Mouse (Mus musculus) lung, postnatal 25 days (tissue): Measurements from ENCODE around the gene Gm266.

ENCODE experiments used
- DNase-seq: peaks from one replicate; pipeline ENCODE4 v3.0.0; 2022; ENCODE audit warnings: low spot score

The Gm266 gene

DNA sequence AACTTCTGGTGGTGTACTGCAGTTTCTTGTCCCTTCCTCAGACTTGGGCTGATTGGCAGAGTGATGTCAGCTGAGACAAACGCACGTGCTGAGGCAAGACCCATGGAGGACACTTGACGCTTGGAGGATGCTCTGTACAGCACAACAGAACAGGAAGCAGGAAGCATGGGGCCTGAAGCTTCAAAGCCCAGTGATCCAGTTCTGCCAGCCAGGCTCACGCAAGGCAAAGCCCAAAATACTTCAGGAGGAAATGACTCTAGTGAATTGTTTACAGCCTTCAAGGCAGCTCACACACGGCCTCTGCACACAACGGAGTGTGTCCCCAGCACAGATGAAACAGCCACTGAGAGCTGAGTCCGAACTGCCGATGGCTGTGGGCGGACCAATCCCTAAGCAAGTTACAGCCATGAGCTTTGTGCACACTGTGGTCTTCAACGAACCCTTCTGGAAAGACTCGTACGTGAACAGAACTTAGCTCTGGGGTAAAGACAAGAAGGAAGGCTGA lies 17.5 kb upstream of the Gm266 start:
- no peak for DNase-seq

DNA sequence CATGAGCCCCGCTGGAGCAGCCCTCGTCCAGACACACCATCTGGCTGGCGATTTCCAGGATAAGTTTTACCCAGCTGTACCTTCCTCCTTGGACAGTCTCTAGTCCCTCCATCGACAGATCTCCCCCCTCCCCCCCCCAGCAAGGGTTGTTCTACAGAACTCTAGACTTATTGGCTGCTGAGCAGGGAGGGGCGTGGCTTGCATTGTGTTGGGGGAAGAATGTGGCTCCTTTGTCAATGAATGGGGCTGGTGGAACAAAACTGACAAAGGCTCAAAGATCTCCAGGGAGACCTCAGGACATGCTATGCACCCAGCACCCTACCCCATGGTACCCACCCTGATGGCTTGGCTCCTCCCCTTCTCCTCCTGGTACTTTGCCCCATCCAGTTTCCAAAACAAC lies 15.1 kb upstream of the Gm266 start:
- no peak for DNase-seq

DNA sequence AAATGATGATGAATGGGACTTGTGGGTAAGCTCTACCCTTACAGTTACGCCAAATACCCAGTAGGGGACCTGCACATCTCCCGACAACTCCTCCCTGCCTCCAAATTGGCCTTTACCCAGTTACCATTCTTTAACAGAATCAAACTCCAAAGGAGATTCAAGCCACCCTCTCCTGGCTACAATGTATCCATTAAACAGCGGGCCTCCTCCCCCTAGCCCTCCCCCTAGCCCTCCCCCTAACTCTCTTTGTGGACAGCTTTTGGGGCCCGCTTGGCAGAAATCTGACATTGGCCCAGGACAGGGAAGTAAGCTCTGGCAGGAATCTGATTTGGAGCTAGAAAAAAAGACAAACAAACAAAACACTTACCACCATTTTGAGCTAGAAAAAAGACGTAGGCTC lies 14.0 kb upstream of the Gm266 start:
- DNase-seq = no peak

DNA sequence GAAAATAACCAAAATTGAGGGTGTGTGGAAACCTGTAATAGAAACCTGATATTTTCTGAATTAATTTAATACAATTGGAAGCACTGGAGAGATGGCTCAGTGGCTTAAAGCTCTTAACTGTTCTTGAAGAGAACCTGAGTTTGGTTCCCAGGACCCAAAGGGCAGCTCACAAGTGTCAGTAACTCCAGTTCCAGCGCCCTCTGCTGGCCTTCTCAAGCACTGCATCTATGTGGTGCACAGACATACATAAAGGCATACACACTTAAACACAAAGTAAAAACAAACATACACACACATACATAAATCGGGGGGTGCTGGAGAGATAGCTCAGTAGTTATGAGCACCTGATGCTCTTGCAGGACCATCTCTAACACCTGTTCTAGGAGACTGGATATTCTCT lies 11.5 kb upstream of the Gm266 start:
- no peak for DNase-seq

DNA sequence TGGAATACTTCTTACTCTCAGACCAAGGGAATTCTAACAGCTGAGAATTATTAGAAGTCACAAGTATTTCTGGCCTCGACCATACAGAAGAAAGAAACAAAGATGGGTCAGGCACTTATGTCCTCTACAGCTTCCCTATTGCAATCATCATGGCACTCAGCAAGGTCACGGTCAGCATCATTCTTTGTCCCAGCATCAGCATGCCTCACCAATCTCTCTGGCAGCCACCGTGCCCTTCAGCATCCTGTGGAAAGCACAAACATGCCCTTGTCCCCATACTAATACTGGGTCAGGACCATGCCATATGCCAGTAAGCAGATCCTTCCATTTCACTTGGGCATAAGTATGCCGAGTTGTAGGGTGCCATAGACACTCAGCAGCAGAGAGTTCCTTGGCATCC lies 9.3 kb upstream of the Gm266 start:
- no peak for DNase-seq

DNA sequence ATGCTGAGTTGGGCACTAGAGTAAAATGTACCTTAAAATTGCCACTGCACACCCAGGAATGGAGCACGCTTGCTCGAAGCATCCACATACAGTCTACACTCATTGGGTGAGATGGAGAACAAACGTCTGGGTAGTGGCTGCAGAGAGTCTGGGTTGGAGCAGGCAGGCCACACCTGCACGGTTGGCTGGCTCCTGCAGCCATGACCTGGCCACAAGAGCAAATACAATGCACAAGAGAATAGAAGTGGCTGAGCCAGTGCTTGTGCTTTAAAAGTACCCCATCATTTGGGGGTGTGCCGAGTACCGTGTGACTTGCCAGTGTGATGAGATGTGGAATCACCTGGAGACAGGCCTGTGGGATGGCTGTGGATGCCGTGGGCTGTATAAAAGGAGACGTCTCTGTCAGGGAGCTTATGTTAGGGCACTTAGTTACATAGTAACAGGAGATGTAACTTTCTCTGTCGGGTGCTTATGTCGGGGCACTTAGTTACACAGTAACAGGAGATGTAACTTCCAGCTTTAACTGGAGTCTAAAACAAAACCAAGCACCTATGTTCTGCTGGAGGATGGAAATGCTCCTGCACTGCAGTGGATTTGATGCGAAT lies 3.7 kb upstream of the Gm266 start:
- DNase-seq = no peak

DNA sequence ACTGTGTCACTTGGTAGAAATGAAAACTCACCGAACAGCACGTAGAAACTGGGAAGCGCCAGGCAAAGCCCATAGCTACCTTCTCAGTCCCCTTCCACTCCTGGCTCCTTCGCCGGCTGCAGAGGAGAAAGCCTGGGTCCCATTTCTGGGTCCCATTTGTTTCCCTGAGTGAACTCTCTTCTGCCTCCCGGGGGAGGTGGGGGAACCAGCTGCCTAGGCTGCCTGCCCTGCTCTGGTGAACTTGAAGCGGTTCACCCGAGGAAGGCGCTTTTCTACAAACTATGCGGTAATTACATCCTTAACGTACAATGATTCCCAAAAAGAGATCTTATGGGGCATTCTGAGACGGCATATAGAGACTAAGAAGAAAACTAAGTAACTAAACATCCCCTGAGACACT lies 832 bp upstream of the Gm266 start:
- DNase-seq = no peak

DNA sequence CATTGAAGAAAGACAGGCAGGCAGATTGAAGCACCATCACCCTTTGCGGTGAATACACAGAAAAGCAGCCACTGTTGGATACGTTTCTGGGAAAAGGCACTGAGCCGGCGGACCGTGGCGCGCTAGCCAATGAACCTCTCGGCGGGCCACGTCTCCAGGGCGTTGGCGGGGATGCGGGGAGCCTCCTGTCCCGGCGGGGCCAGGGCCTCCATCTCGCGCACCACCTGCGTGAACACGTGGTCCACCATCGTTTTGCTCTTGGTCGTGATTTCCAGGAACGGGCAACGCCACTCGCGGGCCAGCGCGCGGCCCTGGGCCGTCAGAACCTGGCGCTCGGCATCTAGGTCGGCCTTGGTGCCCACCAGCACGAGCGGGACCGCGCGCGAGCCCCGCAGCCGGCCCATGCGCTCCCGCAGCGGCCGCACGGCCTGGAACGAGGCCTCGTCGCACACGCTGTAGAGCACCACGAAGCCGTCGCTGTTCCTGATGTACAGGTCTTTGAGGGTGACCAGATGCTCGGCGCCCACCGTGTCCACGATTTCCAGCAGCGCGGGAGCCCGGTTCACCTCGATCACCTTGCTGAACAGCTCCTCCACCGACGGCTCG lies 474 bp downstream of the Gm266 start:
- DNase-seq = no peak

DNA sequence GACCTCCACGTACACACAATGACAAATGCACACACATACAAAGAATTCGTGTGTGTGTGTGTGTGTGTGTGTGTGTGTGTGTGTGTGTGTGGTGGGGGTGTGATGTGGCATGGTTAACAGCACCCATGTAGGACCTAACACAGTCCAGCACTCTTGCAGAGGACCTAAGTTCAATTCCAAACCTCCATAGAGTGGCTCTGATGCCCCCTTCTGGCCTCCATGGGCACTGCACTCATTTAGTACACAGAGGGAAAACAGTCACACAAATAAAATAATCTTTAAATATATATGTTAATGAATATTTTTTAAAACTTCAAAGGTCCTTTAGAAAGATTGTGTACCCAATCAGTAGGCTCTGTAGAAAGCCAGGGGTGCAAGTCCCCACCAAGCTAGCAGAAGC lies 5.7 kb downstream of the Gm266 start:
- no peak for DNase-seq

DNA sequence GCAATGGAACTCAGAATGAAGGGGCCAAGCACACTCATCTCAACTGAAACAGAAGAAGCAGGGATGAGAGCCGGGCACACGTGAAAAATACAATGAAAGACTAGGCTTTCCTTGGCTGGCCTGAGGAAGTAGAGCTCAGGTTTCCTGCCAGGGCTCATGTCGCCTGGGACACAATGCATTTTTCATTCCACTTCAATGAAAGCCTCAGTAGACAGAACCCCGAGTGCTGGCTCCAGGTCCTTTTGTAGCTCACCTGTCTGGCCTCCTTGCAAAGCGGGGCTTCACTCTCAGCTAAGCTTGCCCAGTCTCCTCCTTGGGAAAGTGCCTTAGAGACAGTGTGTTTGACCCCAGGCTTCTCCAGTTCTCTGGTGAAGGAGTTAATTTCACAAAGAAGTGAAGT lies 6.7 kb downstream of the Gm266 start:
- DNase-seq = no peak

DNA sequence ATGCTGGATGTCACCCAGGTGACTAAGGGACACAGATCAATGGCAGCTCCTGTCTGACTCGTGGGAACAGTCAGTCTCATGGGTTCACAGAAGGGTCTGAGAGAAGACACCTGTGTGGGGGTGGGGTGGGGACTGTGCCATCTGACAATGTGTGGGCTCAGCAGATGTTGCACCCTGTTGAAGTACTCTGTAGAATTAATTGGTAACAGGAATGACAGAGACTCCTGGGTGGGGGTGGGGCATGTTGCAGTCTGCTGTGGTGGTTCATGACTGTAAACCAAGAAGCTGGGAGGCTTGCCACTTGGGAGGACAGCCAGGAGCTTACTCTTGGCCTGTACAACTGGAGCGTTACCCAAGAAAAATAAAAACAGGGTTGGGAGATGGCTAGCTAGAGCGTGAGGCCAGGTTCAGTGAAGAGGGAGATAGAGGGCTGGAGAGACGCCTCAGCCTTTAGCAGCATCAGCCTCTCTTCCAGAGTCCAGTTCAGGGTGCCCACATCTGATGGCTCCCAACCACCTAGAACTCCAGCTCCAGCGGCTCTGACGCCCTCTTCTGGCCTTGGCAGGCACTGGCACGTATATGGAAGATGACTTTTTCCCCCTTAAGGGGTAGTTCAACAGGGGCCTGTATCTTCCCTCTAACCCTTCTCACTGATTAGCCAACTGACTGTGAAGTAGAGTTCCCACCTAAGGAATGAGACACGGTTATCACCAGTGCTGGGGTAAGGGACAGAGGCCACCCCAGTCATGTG lies 10.6 kb downstream of the Gm266 start:
- peak; percentile 49 for DNase-seq

DNA sequence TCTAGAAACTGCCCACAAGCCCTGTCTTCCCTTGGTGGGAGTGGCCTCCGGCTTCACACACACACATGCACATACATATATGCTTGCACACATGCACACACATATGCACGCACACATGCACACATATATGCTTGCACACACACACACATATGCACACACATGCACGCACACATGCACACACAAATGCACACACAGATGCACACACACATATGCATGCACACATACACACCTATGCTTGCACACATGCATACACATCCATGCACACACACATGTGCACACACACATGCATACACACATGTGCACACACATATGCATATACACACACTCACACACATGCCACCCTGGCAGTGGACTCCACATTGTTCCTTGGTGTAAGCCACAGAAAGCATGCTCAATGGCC lies 11.2 kb downstream of the Gm266 start:
- DNase-seq = no peak

DNA sequence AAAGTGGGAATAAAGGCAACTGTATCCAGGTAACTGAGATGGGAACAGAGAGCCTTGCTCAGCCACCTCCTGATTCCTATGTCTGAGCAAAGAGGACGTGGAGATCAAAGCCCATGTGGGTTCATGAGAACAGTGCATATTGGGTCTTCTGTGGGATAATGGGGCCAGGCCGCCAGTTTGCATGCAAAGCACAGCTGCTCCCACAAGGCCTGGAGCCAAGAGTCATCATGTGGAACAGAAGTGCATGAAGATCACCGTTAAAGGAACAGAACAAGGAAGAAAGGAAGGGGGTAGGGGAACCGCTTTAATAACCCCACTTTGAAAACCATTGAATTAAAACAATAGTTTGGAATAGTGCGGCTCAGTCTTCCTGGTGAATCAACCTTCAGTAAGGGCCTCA lies 12.7 kb downstream of the Gm266 start:
- DNase-seq = no peak

DNA sequence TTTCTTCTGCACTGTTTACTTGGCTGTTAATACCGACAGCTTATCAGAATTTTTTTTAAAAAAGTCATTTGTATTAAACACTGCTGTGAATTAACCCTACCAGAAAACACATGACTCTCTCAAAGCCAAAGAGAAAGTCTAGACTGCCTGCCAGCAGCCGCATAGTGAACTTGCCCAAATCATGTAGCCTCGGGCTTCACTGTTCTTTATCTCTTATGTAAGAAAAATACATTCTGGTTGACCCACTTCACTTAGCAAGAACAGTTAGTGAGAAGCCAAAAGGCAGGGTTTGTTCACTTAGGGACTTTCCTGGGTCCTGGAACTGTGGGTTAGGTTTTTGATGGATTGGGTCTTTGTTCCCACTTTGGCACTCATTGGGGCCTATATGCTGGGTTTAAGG lies 13.9 kb downstream of the Gm266 start:
- DNase-seq = no peak

DNA sequence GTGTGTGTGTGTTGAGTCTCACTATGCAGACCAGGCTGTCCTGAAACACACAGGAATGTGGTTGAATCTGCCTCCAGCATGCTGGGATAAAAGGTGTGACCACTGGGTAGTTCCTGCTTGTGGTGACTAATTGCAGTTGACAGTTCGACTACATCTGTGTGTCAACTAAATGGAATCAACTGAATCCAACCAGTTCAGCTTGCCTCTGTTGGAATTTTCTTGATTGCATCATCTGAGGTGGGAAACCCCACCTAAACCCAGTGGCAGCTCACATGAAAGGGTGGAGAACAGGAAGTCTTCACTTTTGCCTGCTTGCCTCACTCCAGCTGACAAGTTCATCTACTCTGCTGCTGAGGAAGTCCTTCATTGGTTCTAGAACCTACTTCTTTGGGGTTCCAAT lies 14.5 kb downstream of the Gm266 start:
- no peak for DNase-seq

DNA sequence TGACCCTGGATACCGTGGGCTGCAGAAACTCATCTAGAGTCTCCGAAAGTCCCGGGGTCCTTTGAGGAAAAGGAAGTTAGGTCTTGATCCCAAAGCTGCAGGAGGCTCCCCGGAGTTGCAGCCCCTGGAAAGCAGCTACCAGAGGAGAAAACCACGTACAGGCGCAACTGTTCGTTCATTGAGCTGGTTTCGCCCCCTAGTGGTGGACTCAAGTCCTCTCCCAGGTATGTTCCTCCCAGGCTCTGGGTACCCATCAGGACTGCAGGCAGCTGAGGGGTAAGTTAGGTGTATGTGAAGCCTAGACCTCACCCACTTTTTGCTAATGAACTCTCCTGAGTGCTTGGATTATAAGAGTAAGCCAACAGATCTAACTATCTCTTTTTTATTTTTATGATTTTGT lies 16.1 kb downstream of the Gm266 start:
- DNase-seq = peak; percentile 67

DNA sequence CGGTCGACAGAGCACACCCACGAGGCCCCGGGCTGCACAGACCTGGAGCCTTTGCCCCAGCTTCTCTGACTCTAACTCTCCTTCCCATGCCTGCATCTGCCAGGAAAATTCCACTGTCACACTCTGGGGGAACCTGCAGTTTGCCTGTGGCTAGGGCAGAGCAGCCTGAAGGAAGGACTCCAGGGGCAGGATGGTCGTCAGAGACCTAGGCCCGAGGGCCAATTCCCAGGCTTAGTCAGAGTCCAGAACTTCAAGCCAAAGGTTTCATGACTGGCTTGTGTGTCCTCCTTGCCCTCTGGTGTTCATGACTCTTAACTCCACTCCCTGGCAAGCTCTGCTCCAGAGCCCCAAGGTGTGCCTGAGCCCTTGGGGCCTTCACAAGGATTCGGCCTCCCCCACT lies 17.4 kb downstream of the Gm266 start:
- no peak for DNase-seq

DNA sequence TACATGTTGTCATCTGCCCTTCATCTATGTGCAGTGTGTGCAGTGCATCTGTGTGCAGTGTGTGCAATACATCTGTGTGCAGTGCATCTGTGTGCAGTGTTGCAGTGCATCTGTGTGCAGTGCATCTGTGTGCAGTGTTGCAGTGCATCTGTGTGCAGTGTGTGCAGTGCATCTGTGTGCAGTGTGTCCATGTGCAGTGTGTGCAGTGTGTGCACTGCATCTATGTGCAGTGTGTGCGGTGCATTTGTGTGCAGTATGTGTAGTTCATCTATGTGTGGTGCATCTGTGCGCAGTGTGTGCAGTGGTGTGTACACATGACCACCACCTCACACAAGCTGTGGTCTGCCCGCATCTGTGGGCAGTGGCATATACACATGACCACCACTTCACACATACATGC lies 19.3 kb downstream of the Gm266 start:
- DNase-seq = no peak

DNA sequence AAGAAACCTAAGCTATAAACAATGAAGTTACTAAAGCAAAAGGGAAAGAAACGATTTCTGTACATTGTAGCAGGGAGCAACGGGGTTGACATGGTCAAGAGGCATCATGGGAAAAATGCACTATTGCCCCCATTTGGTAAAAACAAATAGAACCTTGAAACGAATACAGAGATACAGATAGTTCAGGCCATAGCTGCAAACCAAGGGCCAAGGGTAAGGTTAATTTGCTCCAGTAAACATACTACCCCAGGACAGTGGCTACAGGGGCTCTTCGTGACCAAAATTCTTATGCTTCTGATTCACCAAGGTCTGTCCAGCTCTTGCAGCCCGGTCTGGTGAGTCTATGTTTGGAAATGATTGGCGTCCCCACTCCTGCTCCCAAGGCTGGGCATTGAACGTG lies 22.1 kb downstream of the Gm266 start:
- DNase-seq = no peak

DNA sequence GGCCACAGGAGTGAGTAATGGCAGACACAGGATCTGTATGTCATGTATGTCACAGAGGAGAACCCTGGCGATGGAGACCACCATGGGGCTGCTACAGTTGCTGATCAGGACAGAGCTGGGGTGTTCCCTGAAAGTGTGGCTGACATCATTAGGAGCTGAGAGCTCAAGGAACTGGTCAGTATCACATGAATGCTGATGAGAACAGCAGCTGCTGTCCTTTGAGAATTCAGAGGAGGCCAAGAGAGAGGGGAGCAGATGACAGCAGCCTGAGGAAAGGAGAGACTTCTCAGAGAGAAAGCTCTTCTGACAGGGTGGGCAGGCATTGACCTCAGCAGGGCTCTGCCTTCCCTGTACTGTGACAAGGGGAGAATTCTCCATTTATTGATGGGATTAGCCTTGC lies 27.9 kb downstream of the Gm266 start:
- no peak for DNase-seq

DNA sequence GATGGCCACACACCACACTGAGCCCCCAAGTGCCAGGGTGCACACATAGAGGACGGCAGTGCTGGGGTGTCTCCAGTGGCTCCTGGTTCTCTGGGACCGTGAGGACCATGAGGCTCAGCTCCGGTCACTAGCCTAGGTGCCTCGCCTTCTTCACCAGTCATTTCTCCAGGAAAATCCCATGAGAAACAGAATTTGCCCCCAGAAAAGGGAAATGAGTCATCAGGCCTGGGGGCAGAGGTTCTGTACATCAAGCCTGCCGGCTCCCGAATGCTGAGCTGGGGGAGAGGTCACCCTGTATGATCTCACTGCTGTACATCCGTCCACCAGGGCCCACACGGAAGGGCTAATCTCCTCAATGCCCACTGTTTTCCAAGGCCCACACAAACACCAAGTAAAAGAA lies 29.8 kb downstream of the Gm266 start:
- DNase-seq = no peak

DNA sequence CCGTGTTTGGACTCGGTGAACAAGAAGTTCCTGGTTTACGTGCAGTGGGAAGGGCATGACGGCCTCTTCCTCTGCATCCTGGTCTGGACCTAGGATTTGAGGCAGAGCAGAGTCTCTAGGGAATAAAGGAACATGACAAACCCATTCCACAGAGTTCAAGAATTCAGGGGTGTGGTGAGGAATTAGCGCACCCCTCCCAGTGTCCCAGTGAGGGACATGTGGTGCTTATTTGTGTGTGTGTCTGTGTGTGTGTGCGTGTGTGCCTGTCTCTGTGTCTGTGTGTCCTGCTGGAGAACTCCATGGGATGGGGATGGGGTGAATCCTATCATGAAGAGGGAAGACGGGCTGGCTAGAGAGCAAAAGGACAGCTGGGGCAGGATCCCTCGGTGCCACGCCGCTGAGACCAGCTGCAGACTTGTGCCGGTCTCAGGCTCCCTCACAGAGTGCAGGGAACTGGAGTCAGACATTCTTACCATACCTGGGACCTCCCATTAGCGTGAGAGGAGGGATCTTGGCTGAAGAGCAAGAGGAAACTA lies 30.2 kb downstream of the Gm266 start:
- no peak for DNase-seq

DNA sequence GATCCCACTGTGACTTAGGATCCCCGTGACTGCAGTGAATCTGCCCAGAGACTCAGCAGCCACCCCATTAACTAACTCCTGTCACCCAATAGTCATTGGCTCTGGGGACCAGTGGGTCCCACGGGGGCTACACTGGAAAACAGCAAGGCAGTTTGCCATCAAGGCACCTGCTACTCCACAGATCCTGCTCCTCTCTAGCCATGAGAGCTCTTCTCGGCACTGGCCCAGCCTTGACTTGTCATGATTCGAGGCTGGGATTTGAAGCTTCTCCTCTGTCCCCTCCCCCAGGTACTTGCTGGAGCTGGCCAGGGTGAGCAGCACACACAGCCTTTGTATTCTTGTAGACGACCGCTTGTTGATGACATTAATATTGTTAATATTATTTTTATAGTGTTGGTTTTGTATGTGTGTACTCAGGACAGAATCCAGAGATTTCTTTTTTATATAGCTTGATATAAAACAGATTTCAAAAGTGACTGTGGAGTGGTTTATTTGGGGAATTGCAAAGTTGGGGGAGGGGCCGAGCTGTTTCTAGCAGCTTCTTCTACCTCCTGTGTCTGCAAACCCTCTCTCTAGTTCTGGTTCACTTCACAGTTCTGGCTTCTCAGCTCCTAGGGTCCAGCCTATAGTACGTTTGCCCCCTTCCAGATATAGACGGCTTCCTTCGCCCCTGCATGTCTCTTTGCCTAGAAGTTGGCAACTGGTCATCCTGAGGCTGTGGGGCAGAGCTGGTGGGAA lies 30.9 kb downstream of the Gm266 start:
- DNase-seq = no peak
